Mouse (Mus musculus): ENCODE results near the gene BC016579. TPM values are rescaled to one million over a fixed set of nuclear protein-coding genes. Genes with fewer than 3 reads are reported as not detected.

Gene BC016579
- 1.6 and 2.5 TPM in 2 replicates for polyA plus RNA-seq (2012; rRNA removed)

- DNase-seq (ENCODE audit: low spot score): peak; percentile 40
These were observed at the start of gene BC016579 for GRCm38 (mm10) chr16:45653934-45654332. TSS of gene BC016579 (minus strand) at chr16:45654068.

- DNase-seq (ENCODE audit: low spot score): no peak
These were observed 45.4 kb upstream of the BC016579 start for GRCm38 (mm10) chr16:45699301-45699700.

GRCm38 (mm10) chr16:45697996-45698395 is 44.1 kb upstream of the BC016579 start:
- DNase-seq (ENCODE audit: low spot score): no peak

- no peak for DNase-seq (ENCODE audit: low spot score)
These were observed 41.7 kb upstream of the BC016579 start for GRCm38 (mm10) chr16:45695445-45696160.

GRCm38 (mm10) chr16:45693558-45693957 is 39.7 kb upstream of the BC016579 start, which contains the start of gene Tmprss7:
TSS of gene Tmprss7 (minus strand) at chr16:45693658.
- DNase-seq (ENCODE audit: low spot score): no peak

- DNase-seq (ENCODE audit: low spot score): no peak
These were observed 39.0 kb upstream of the BC016579 start for GRCm38 (mm10) chr16:45692851-45693250.

- no peak for DNase-seq (ENCODE audit: low spot score)
These were observed 36.3 kb upstream of the BC016579 start for GRCm38 (mm10) chr16:45690178-45690577.

- DNase-seq (ENCODE audit: low spot score): no peak
These were observed 33.0 kb upstream of the BC016579 start for GRCm38 (mm10) chr16:45686833-45687232.

- no peak for DNase-seq (ENCODE audit: low spot score)
These were observed 31.4 kb upstream of the BC016579 start for GRCm38 (mm10) chr16:45685295-45685694.

GRCm38 (mm10) chr16:45684815-45685214 is 30.9 kb upstream of the BC016579 start:
- DNase-seq (ENCODE audit: low spot score): peak; percentile 26

- no peak for DNase-seq (ENCODE audit: low spot score)
These were observed 22.6 kb upstream of the BC016579 start for GRCm38 (mm10) chr16:45676462-45676861.

GRCm38 (mm10) chr16:45670005-45670404 is 16.1 kb upstream of the BC016579 start:
- DNase-seq (ENCODE audit: low spot score): no peak

- no peak for DNase-seq (ENCODE audit: low spot score)
These were observed 14.3 kb upstream of the BC016579 start for GRCm38 (mm10) chr16:45668178-45668577.

GRCm38 (mm10) chr16:45666136-45666535 is 12.3 kb upstream of the BC016579 start:
- DNase-seq (ENCODE audit: low spot score): no peak

GRCm38 (mm10) chr16:45662381-45662780 is 8.5 kb upstream of the BC016579 start:
- DNase-seq (ENCODE audit: low spot score): no peak

- DNase-seq (ENCODE audit: low spot score): no peak
These were observed 5.7 kb upstream of the BC016579 start for GRCm38 (mm10) chr16:45659596-45659995.

GRCm38 (mm10) chr16:45658248-45658647 is 4.4 kb upstream of the BC016579 start:
- DNase-seq (ENCODE audit: low spot score): no peak

GRCm38 (mm10) chr16:45657574-45658159 is 3.8 kb upstream of the BC016579 start:
- no peak for DNase-seq (ENCODE audit: low spot score)

GRCm38 (mm10) chr16:45654465-45654864 is 597 bp upstream of the BC016579 start:
- DNase-seq (ENCODE audit: low spot score): no peak

GRCm38 (mm10) chr16:45653009-45653933 is 597 bp downstream of the BC016579 start:
- no peak for DNase-seq (ENCODE audit: low spot score)

- DNase-seq (ENCODE audit: low spot score): no peak
These were observed 2.4 kb downstream of the BC016579 start for GRCm38 (mm10) chr16:45651497-45651896.

GRCm38 (mm10) chr16:45644380-45644779 is 9.5 kb downstream of the BC016579 start:
- DNase-seq (ENCODE audit: low spot score): no peak
